Mouse (Mus musculus): ENCODE data around the gene Ninj1.
A peak's percentile ranks its signal among the peaks of the same experiment; 100 is the strongest.

Gene Ninj1

DNA sequence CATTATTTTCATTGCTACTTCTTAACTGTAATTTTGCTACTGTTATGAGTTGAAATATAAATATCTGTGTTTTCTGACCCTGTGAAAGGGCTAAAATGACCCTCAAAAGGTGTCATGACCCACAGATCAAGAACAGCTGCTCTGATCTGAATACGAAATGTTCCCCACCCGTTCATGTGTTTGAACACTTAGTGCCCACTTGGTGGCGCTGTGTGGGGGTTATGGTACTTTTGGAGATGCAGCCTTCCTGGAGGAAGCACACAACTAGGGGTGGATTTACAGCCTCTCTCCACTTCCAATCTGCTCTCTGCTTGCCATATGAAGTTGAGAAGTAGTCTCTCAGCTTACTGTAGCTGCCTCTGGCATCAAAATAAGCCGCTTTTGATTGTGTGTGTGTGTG is 47.4 kb downstream of the Ninj1 start:
- DNase-seq = no peak

DNA sequence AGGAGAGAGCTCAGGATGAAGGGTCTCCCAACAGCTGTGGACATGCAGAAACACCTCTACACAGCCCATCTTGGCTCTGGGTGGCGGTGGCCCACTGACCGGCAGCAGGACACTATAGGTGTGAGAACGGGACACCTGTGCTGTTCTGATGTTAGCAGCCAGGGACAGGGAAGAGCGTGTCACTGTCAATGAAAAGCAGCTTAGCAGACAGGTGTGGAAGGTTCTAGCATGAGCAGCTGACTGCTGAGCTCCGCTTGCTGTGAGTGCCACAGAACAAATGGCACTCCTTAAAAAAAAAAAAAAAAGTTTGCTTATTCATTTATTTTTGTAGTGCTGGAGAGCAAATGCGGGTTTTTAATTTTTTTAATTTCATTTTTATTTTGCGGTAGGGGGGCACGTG is 50.3 kb downstream of the Ninj1 start:
- no peak for DNase-seq

DNA sequence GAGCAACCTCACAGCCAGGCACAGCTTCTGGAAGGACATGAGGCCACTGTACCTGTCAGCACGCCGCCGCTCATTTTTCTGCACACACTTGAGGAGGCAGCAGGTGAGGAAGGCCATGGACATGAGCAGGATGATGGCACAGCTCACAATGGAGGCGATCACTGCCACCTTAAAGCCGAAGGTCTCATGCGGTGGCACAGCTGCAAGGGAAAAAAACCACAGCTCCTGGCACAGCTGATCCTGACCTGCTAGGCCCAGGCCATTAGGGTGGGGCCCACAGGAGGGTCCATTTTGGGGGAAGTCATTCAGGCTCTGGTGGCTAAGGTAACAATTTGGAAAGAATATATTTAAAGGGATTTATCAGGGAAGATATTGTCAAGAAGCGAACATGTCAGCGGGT is 51.5 kb downstream of the Ninj1 start:
- DNase-seq = no peak

GRCm38 (mm10) chr13:49242321-49243065 is 55.2 kb downstream of the Ninj1 start:
- peak; percentile 97 for DNase-seq

DNA sequence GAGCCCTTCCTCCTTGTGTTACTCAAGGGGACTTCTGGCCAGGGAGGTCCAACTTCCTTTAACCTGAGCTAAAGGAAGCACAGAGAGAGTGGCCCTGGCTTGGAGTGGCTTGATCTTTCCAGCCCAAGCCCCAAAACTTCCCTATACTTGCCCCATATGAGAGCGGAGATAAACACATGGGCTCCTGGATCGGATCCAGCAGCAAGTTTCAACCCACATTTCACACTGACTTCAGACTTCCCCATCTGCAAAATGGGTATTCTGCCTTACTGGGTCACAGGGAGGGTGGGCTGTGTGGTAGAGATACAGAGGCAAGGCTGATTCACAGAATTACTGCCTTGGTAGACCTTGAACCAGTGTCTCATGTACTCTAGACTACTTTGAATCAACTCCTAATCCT is 56.2 kb downstream of the Ninj1 start:
- no peak for DNase-seq

DNA sequence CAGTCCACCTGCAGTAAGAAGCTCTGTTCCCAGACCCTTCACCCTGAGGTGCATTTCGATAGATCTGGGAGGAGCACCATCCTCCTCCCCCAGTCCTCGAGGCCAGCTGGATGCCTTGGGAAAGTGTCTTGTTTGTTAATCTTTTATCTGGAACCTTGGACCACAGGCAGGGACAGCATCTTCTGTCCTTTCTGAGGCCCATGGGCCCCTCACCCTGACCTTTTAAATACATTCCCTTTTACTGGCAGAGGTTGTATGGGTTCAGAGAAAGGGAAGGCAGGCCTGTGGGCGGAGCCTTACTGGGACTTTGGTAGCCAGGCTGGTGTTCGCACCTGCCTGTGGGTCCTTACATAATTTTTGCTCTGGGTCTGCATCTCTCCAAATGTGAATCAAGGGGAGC is 58.0 kb downstream of the Ninj1 start:
- no peak for DNase-seq
